Mouse (Mus musculus) midbrain, embryonic 12.5 days (tissue): ENCODE results near the gene Bpifb1. TPM values are rescaled to one million over a fixed set of nuclear protein-coding genes. Genes with fewer than 3 reads are reported as not detected.

Experiments used
- ATAC-seq: fragments of 200-750 bp; cut with Nextera tagmentation; 2 replicates; pipeline ENCODE4 v1.8.0; 2017; ENCODE audit warnings: low read depth, moderate TSS enrichment, moderate library complexity; ENCODE audit not compliant: low FRiP score
- H3K27ac ChIP-seq: fragments of 300-500 bp; sonication (generic); replicated peaks from 2 replicates; pipeline ENCODE4 v1.5.1; 2016; ENCODE audit warnings: mild to moderate bottlenecking
- H3K27me3 ChIP-seq: fragments of 300-500 bp; sonication (generic); 2 replicates; pipeline ENCODE4 v1.6.1; 2016; ENCODE audit warnings: mild to moderate bottlenecking
- H3K36me3 ChIP-seq: fragments of 300-500 bp; sonication (generic); 2 replicates; pipeline ENCODE4 v1.6.1; 2016
- H3K4me1 ChIP-seq: fragments of 300-500 bp; sonication (generic); 2 replicates; pipeline ENCODE4 v1.6.1; 2016
- H3K4me2 ChIP-seq: fragments of 300-500 bp; sonication (generic); replicated peaks from 2 replicates; pipeline ENCODE4 v1.6.1; 2016; ENCODE audit warnings: mild to moderate bottlenecking, moderate library complexity
- H3K4me3 ChIP-seq: fragments of 300-500 bp; sonication (generic); 2 replicates; pipeline ENCODE4 v1.5.1; 2016; ENCODE audit warnings: mild to moderate bottlenecking
- H3K9ac ChIP-seq: fragments of 300-500 bp; sonication (generic); replicated peaks from 2 replicates; pipeline ENCODE4 v1.6.1; 2016; ENCODE audit warnings: mild to moderate bottlenecking, moderate library complexity
- H3K9me3 ChIP-seq: fragments of 300-500 bp; sonication (generic); 2 replicates; pipeline ENCODE4 v1.6.1; 2016; ENCODE audit warnings: mild to moderate bottlenecking
- WGBS: fragments of 180-500 bp; shearing (Covaris S2); methylation state at CpG from one replicate; pipeline ENCODE4 v1.1.7; 2016; 5-methylcytosine and 5-hydroxymethylcytosine counted together
- polyA plus RNA-seq: library from polyadenylated mRNA; unstranded; fragments of >200 nt; fragmentation: Nextera tagmentation; extraction: Ambion mirVana; gene quantifications from 2 replicates; pipeline ENCODE4 v1.2.1, GENCODE M21; 2016

Bpifb1 gene
- polyA plus RNA-seq, 1 experiment from 2014 or later: not detected

DNA sequence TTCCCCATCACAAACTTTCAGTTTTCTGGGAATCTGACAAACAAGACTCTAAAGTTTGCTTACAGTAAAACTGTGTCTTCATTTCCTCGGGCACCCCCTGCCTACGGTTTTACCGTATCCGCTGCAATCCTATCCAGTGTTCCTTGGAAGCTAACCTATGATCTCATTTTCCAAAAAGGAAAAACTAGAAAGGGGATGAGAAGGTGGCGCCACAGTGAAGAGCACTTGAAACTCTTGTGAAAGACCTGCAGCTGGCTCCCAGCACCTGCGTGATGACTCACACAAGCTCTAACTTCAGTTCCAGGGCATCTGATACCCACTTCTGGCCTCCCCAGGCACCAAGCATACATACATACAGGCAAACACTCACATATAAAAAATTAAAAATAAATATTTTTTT lies 5.3 kb upstream of the Bpifb1 start:
- Histone ChIP-seq H3K27me3 (no peaks in the 10 kb centered on the region), H3K36me3 (no peaks in the 10 kb centered on the region), H3K9ac (no peak overlapping the region), H3K4me3 (no peak overlapping the region), H3K4me1 (no peaks in the 10 kb centered on the region), H3K27ac (no peak overlapping the region), H3K4me2 (no peak overlapping the region), H3K9me3 (no peaks in the 10 kb centered on the region)
- ATAC-seq: no peak
- 85% methylated on average over 6 of the region's 6 CpGs for WGBS

DNA sequence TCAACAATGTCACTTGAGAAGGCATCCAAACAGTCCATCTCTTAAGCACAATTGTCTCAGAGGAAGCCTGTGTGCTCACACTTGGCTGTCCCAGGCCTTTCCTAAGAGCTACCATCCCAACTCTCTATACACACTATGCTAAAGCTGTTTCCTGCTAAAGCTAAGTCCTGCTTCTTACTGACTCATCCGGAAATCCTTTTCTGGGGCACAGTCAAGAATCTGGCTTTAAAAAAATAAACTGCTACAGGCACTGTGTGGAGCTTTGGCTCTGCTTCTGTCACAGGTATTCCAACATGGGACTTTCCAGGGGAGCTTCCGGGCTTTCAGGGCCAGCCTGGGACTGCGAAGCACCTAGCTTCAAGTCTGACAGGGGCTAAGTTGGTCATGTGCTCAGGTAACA lies 4.9 kb upstream of the Bpifb1 start:
- ATAC-seq: no peak
- Histone ChIP-seq H3K36me3 (no peaks in the 10 kb centered on the region), H3K4me3 (no peak overlapping the region), H3K9ac (no peak overlapping the region), H3K27ac (no peak overlapping the region), H3K4me1 (no peaks in the 10 kb centered on the region), H3K27me3 (no peaks in the 10 kb centered on the region), H3K4me2 (no peak overlapping the region), H3K9me3 (no peaks in the 10 kb centered on the region)
- 85% methylated on average over 3 of the region's 3 CpGs for WGBS

DNA sequence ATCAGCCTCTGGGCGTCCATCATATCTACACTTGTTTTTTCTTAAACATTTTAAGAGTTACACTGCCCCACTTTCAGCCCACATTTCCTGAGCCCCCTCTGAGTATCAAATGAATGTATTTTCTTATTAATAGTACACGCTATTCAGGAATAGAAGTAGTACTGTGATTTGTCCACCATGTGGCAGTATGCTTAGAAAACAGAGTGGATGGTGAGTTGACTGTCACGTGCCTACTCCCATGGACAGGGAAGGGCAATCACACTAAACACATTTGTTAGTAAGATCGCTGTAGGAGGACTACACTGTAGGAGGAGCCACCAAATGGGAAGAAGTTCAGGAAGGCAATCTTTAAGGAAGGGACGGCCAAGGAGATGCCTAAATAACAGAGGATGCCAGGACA lies 3.1 kb upstream of the Bpifb1 start:
- Histone ChIP-seq H3K9me3 (no peaks in the 10 kb centered on the region), H3K4me2 (no peak overlapping the region), H3K9ac (no peak overlapping the region), H3K4me3 (no peak overlapping the region), H3K4me1 (no peaks in the 10 kb centered on the region), H3K36me3 (no peaks in the 10 kb centered on the region), H3K27me3 (no peaks in the 10 kb centered on the region), H3K27ac (no peak overlapping the region)
- WGBS: 39% methylated on average over 5 of the region's 5 CpGs
- no peak for ATAC-seq

DNA sequence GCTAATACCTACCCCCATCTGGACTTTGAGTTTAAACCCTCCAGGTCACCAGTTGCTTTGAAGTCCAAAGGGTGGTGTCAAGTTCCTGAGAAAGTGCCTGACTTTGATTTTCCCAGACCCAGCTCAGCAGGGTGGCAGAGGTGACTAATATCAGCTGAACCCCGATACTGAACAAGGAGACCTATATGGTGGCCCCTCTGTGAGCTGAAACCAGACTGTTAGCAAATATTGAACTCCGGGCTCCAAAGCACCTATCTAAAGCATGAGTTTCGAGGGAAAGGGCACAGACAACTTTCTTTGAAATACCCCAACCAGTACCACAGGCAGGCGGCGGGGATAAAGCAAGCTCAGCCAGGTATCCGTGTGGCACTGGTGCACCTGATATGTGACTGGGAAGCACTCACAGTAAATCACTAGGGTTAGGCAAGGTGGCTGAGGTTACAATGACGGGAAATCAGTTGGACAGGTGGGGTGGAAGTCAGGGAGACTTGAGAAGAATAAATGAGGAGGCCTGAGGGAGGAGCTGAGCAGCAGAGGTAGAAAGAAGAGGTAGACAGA lies 662 bp upstream of the Bpifb1 start:
- H3K27me3 ChIP-seq: no peaks in the 10 kb centered on the region
- no peaks in the 10 kb centered on the region for H3K9me3 ChIP-seq
- no peaks in the 10 kb centered on the region for H3K4me1 ChIP-seq
- ATAC-seq: no peak
- H3K36me3 ChIP-seq: no peaks in the 10 kb centered on the region
- H3K27ac ChIP-seq: no peak overlapping the region
- 85% methylated on average over 7 of the region's 7 CpGs for WGBS
- no peak overlapping the region for H3K9ac ChIP-seq
- no peak overlapping the region for H3K4me3 ChIP-seq
- no peak overlapping the region for H3K4me2 ChIP-seq

DNA sequence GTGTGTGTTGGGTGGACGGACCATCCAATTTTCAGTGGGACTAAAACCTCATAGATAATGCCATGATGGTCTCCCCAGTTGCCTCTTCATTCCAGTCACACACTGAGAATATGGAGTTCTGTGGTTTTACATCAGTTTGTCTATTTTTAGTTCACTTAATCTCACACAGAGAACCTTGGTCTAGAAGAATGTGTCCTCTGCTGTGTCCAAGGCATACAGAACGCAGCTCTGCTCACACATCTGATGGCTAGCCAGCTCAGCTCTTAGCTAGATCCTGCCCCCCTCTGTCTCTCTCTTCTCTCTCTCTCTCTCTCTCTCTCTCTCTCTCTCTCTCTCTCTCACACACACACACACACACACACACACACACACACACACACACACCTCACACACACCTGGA lies 1.5 kb downstream of the Bpifb1 start:
- Histone ChIP-seq H3K4me2 (no peak overlapping the region), H3K27ac (no peak overlapping the region), H3K4me1 (no peaks in the 10 kb centered on the region), H3K9me3 (no peaks in the 10 kb centered on the region), H3K9ac (no peak overlapping the region), H3K27me3 (no peaks in the 10 kb centered on the region), H3K4me3 (no peak overlapping the region), H3K36me3 (no peaks in the 10 kb centered on the region)
- ATAC-seq: no peak
- WGBS: 80% methylated on average over 1 of the region's 2 CpGs

DNA sequence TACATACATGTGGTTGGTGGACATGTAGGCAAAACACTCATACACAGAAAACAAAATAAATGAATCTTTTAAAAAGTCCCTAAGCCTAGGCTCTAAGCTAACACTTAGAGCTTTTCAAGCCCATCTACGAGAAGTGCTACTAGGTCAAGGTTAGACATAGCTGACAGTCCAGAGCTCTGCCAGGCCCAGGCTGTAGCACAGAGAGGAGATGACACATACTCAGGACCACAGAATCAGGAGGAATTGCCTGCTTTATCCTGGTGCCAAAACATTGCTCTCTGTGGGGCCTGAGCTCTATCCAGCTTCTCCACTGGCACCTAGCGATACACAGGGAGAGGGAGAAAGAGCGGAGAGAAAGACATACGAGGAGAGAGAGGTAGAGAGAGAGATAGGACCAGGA lies 2.5 kb downstream of the Bpifb1 start:
- Histone ChIP-seq H3K4me3 (no peak overlapping the region), H3K27ac (no peak overlapping the region), H3K36me3 (no peaks in the 10 kb centered on the region), H3K4me2 (no peak overlapping the region), H3K27me3 (no peaks in the 10 kb centered on the region), H3K9me3 (no peaks in the 10 kb centered on the region), H3K9ac (no peak overlapping the region), H3K4me1 (no peaks in the 10 kb centered on the region)
- 88% methylated on average over 4 of the region's 4 CpGs for WGBS
- ATAC-seq: no peak

DNA sequence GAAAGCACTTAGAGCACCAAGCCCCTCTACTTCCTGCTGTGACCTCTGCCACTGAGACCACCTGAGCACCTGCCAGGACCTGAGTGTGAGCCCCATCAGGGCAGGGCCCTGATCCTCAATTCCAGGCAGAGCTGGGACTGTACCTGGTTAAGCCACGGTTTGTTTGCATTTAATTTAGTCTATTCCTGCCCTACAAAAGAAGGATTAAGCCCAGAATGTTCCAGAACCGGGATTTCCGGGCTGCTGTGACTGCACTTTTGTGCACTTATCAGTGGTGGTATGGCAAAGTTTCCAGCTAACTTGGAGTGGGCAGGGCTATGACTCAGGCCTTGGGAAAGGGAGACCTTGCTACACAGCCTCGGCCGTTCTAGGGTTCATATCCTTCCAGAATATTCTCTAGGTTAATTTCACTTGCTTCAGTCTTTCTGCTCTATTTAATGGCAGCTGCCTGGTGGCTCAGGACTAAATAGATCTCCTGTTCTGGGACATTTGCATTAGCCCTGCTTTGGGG lies 3.4 kb downstream of the Bpifb1 start:
- no peak for ATAC-seq
- WGBS: 61% methylated on average over 5 of the region's 5 CpGs
- H3K27ac ChIP-seq: no peak overlapping the region

DNA sequence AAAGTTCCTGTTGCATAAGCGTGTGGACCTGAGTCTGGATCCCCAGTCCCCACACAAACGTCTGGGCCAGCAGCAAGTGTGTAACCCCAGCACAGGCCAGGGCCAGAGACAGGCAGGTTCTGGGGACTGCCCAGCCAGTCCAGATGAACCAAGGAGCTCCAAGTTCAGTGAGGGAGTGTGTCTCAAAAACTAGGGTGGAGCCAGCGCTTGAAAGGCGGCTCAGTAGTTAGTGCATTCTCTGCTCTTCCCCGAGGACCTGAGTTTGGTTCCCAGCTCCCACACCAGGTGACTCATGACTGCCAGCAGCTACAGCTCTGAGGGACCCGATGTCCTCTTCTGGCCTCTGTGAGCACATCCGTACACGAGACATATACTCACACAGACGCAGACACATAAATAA lies 6.4 kb downstream of the Bpifb1 start:
- 94% methylated on average over 9 of the region's 9 CpGs for WGBS
- ATAC-seq: no peak
- no peak overlapping the region for H3K27ac ChIP-seq
- no peaks in the 10 kb centered on the region for H3K27me3 ChIP-seq
- no peaks in the 10 kb centered on the region for H3K9me3 ChIP-seq
- H3K36me3 ChIP-seq: no peaks in the 10 kb centered on the region
- H3K4me1 ChIP-seq: no peaks in the 10 kb centered on the region
- no peak overlapping the region for H3K4me3 ChIP-seq
- H3K9ac ChIP-seq: no peak overlapping the region
- no peak overlapping the region for H3K4me2 ChIP-seq

More for the DNA sequence above, 3.4 kb downstream of the Bpifb1 start:
- Histone ChIP-seq H3K9ac (no peak overlapping the region), H3K9me3 (no peaks in the 10 kb centered on the region), H3K36me3 (no peaks in the 10 kb centered on the region), H3K4me3 (no peak overlapping the region), H3K27me3 (no peaks in the 10 kb centered on the region), H3K4me1 (no peaks in the 10 kb centered on the region), H3K4me2 (no peak overlapping the region)

DNA sequence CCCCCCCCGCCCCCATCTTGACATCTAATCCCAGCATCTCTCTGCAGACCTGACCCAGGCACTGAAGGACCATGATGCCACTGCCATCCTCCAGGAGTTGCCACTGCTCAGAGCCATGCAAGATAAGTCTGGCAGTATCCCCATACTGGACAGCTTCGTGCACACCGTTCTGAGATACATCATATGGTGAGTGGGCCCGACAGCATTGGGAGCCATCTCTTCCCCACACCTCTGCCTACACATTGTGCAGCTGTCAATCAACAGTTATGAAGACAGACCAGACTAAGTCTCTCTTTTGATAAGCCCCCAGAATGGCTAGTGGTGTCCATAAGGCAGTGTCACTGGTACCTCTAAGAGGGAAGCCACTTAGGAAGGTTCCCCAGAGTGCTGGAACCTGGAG lies 14.0 kb downstream of the Bpifb1 start:
- H3K27me3 ChIP-seq: no peaks in the 10 kb centered on the region; the same call in 1 of the 2 replicates
- no peak overlapping the region for H3K4me2 ChIP-seq
- H3K4me1 ChIP-seq: no peaks in the 10 kb centered on the region
- 90% methylated on average over 4 of the region's 4 CpGs for WGBS
- no peak overlapping the region for H3K4me3 ChIP-seq
- ATAC-seq: no peak
- no peaks in the 10 kb centered on the region for H3K9me3 ChIP-seq
- H3K36me3 ChIP-seq: no peaks in the 10 kb centered on the region
- no peak overlapping the region for H3K27ac ChIP-seq
- no peak overlapping the region for H3K9ac ChIP-seq

DNA sequence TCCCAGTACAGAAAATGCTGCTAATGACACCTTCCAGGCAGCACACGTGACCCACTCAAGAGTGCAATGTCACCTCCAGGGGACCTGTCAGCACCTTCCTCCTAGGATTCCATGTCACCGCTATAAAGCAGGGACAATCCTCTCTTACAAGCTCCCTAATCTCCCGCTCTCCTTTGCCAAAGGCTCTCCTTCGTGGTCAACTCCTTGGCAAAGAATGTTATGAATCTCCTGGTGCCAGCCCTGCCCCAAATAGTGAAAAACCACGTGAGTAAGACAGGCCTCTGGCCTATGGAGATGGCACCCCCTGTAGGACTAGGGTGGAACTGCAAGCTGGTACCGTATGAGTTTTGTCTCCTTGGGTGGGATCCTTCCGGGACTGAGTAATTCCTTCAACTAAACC lies 16.3 kb downstream of the Bpifb1 start:
- no peaks in the 10 kb centered on the region for H3K9me3 ChIP-seq
- WGBS: 64% methylated on average over 7 of the region's 7 CpGs
- H3K4me3 ChIP-seq: no peak overlapping the region
- ATAC-seq: no peak
- no peak overlapping the region for H3K27ac ChIP-seq
- no peaks in the 10 kb centered on the region; the same call in 1 of the 2 replicates for H3K27me3 ChIP-seq
- no peak overlapping the region for H3K9ac ChIP-seq
- H3K4me2 ChIP-seq: no peak overlapping the region
- no peaks in the 10 kb centered on the region for H3K36me3 ChIP-seq
- H3K4me1 ChIP-seq: no peaks in the 10 kb centered on the region

DNA sequence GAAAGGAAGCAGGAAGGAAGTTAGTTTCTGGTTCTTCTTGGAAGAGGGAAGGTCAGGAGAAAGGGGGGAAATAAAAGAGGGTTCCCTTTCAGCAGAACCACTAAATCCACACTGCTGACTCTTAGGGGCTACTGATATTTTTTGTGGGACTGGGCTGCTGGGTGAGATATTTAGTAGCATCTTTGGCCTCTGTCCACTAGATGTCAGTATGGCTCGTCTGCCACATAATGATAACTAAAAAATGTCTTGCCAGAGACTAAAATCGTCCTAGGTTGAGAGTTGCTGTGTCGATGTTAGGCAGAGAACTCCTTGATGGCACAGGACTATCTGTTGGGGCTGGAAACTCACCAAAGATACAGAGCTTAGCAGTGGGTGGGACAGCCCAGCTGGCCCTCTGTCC lies 18.5 kb downstream of the Bpifb1 start:
- Histone ChIP-seq H3K4me1 (no peaks in the 10 kb centered on the region), H3K9ac (no peak overlapping the region), H3K27ac (no peak overlapping the region), H3K4me2 (no peak overlapping the region), H3K4me3 (no peak overlapping the region), H3K9me3 (no peaks in the 10 kb centered on the region), H3K27me3 (no peaks in the 10 kb centered on the region; the same call in 1 of the 2 replicates), H3K36me3 (no peaks in the 10 kb centered on the region)
- no peak for ATAC-seq
- 17% methylated on average over 3 of the region's 3 CpGs for WGBS

DNA sequence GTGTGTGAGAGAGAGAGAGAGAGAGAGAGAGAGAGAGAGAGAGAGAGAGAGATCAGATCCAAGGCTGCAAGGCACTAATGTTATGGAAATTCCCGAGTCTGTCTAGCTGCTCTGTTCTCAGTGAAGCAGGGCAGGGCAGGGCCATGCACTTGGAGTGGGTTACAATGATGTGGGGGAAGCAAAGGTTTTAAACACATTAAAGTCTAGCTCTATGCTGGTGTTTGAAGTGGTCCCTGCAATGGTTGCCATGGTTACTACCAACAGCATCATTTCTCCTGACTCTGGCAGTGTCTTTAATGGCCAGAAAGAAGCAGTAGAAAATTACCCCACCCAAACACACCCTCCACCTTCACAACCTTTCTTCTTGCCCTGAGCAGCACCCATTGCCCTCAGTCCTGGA lies 20.5 kb downstream of the Bpifb1 start:
- Histone ChIP-seq H3K4me3 (no peak overlapping the region), H3K4me2 (no peak overlapping the region), H3K27ac (no peak overlapping the region), H3K4me1 (no peaks in the 10 kb centered on the region), H3K36me3 (no peaks in the 10 kb centered on the region), H3K27me3 (no peaks in the 10 kb centered on the region; the same call in 1 of the 2 replicates), H3K9ac (no peak overlapping the region), H3K9me3 (no peaks in the 10 kb centered on the region)
- WGBS: 36% methylated on average over 1 of the region's 1 CpGs
- no peak for ATAC-seq

DNA sequence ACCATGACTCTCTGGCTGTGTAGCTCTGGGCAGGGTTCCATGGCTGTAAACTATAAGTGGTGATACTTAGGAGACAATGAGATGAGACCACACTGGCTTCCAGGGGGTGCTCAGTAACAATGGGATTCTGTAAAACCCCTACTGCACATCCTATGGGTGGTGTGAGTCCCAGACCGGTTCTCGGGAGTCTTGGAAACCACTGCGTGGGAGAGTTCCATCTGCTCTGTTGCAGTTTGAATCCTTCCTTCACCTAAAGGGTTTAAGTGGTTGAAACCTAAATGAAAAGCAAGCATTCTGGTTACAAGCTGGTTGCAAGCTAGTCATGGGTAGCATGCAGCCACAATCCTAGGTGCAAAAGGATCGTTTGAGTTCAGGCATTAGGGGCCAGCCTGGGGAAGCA lies 21.3 kb downstream of the Bpifb1 start:
- Histone ChIP-seq H3K27me3 (no peaks in the 10 kb centered on the region; the same call in 1 of the 2 replicates), H3K27ac (no peak overlapping the region), H3K4me2 (no peak overlapping the region), H3K36me3 (no peaks in the 10 kb centered on the region), H3K4me1 (no peaks in the 10 kb centered on the region), H3K4me3 (no peak overlapping the region), H3K9ac (no peak overlapping the region), H3K9me3 (no peaks in the 10 kb centered on the region)
- 89% methylated on average over 4 of the region's 4 CpGs for WGBS
- ATAC-seq: no peak
